Mouse (Mus musculus): ENCODE measurements around the gene Pebp1. TPM values are rescaled to one million over a fixed set of nuclear protein-coding genes. Genes with fewer than 3 reads are reported as not detected.
"Not testable (repeated sequence)": the region's sequence is repeated elsewhere in the genome, so short reads cannot be mapped to it uniquely, and the experiment has no call there.

Pebp1 gene
- total and polyA plus RNA-seq, 2 experiments from 2014 or later = 1,186 to 1,357 TPM

- no peak for TF ChIP-seq CTCF (IDR thresholded peaks at IDR 0.05; ENCODE audit: low read depth)
- no peak overlapping the region for H3K9ac ChIP-seq
- DNase-seq (no peak), ATAC-seq (no peak)
- H3K27ac ChIP-seq (ENCODE audit: low read depth, low read length) = no peak overlapping the region
- H3K4me2 ChIP-seq (ENCODE audit: low read depth) = no peak overlapping the region
- no peaks in the 10 kb centered on the region for H3K4me1 ChIP-seq (ENCODE audit: insufficient read depth)
- no peaks in the 10 kb centered on the region for H3K9me3 ChIP-seq (ENCODE audit: low read length)
- no peaks in the 10 kb centered on the region for H3K27me3 ChIP-seq (ENCODE audit: insufficient read depth, low read length)
- 74% methylated on average over 3 of the region's 3 CpGs for WGBS
- H3K36me3 ChIP-seq (ENCODE audit: insufficient read depth) = no peaks in the 10 kb centered on the region
- H3K4me3 ChIP-seq (ENCODE audit: low read depth, low read length) = no peak overlapping the region
Observed at GRCm38 (mm10) chr5:117302899-117303298, 15.5 kb upstream of the Pebp1 start.

- ATAC-seq (no peak), DNase-seq (no peak)
- Histone ChIP-seq H3K9me3 (ENCODE audit: low read length) (no peaks in the 10 kb centered on the region), H3K4me2 (ENCODE audit: low read depth) (no peak overlapping the region), H3K9ac (no peak overlapping the region), H3K27ac (ENCODE audit: low read depth, low read length) (no peak overlapping the region), H3K27me3 (ENCODE audit: insufficient read depth, low read length) (no peaks in the 10 kb centered on the region), H3K4me1 (ENCODE audit: insufficient read depth) (no peaks in the 10 kb centered on the region), H3K36me3 (ENCODE audit: insufficient read depth) (no peaks in the 10 kb centered on the region), H3K4me3 (ENCODE audit: low read depth, low read length) (no peak overlapping the region)
- no peak for TF ChIP-seq CTCF (IDR thresholded peaks at IDR 0.05; ENCODE audit: low read depth)
- WGBS = 93% methylated on average over 8 of the region's 8 CpGs
Observed at GRCm38 (mm10) chr5:117295011-117295410, 7.6 kb upstream of the Pebp1 start.

- H3K4me1 ChIP-seq (ENCODE audit: insufficient read depth); H3K4me2 ChIP-seq (ENCODE audit: low read depth); H3K36me3 ChIP-seq (ENCODE audit: insufficient read depth); H3K27ac ChIP-seq (ENCODE audit: low read depth, low read length); H3K4me3 ChIP-seq (ENCODE audit: low read depth, low read length); H3K27me3 ChIP-seq (ENCODE audit: insufficient read depth, low read length); H3K9me3 ChIP-seq (ENCODE audit: low read length); H3K9ac ChIP-seq; DNase-seq; ATAC-seq: not testable (repeated sequence)
- WGBS = 85% methylated on average over 3 of the region's 3 CpGs
Observed at GRCm38 (mm10) chr5:117293776-117294175, 6.4 kb upstream of the Pebp1 start.

- Histone ChIP-seq H3K4me3 (ENCODE audit: low read depth, low read length) (no peak overlapping the region), H3K9ac (no peak overlapping the region), H3K4me1 (ENCODE audit: insufficient read depth) (no peaks in the 10 kb centered on the region), H3K27ac (ENCODE audit: low read depth, low read length) (no peak overlapping the region), H3K36me3 (ENCODE audit: insufficient read depth) (no peaks in the 10 kb centered on the region), H3K4me2 (ENCODE audit: low read depth) (no peak overlapping the region), H3K9me3 (ENCODE audit: low read length) (no peaks in the 10 kb centered on the region), H3K27me3 (ENCODE audit: insufficient read depth, low read length) (no peaks in the 10 kb centered on the region)
- WGBS = 85% methylated on average over 6 of the region's 6 CpGs
- no peak for DNase-seq
- no peak for TF ChIP-seq CTCF (IDR thresholded peaks at IDR 0.05; ENCODE audit: low read depth)
- ATAC-seq = no peak
Observed at GRCm38 (mm10) chr5:117292547-117292946, 5.1 kb upstream of the Pebp1 start.

- Histone ChIP-seq H3K4me2 (ENCODE audit: low read depth) (no peak overlapping the region), H3K36me3 (ENCODE audit: insufficient read depth) (no peaks in the 10 kb centered on the region), H3K4me3 (ENCODE audit: low read depth, low read length) (no peak overlapping the region), H3K4me1 (ENCODE audit: insufficient read depth) (0 out of 2 replicates have a peak, but pooled peaks cover 4% of the 10 kb centered on the region), H3K9ac (no peak overlapping the region), H3K27me3 (ENCODE audit: insufficient read depth, low read length) (no peaks in the 10 kb centered on the region), H3K9me3 (ENCODE audit: low read length) (no peaks in the 10 kb centered on the region), H3K27ac (ENCODE audit: low read depth, low read length) (no peak overlapping the region)
- DNase-seq = no peak
- TF ChIP-seq CTCF (IDR thresholded peaks at IDR 0.05; ENCODE audit: low read depth) = peak; percentile 52
- 94% methylated on average over 3 of the region's 3 CpGs for WGBS
- no peak for ATAC-seq
Observed at GRCm38 (mm10) chr5:117291312-117291711, 3.9 kb upstream of the Pebp1 start.

GRCm38 (mm10) chr5:117290081-117290480, 2.7 kb upstream of the Pebp1 start:
- no peaks in the 10 kb centered on the region for H3K36me3 ChIP-seq (ENCODE audit: insufficient read depth)
- 95% methylated on average over 2 of the region's 2 CpGs for WGBS
- H3K27ac ChIP-seq (ENCODE audit: low read depth, low read length) = no peak overlapping the region
- H3K4me1 ChIP-seq (ENCODE audit: insufficient read depth) = peaks cover 11% of the 10 kb centered on the region; the same call in 1 of the 2 replicates
- H3K27me3 ChIP-seq (ENCODE audit: insufficient read depth, low read length) = no peaks in the 10 kb centered on the region
- H3K4me2 ChIP-seq (ENCODE audit: low read depth) = no peak overlapping the region
- ATAC-seq (no peak), DNase-seq (no peak)
- H3K9ac ChIP-seq = no peak overlapping the region
- no peak overlapping the region for H3K4me3 ChIP-seq (ENCODE audit: low read depth, low read length)
- TF ChIP-seq CTCF (IDR thresholded peaks at IDR 0.05; ENCODE audit: low read depth) = peak; percentile 33
- no peaks in the 10 kb centered on the region for H3K9me3 ChIP-seq (ENCODE audit: low read length)

GRCm38 (mm10) chr5:117289646-117290045, 2.2 kb upstream of the Pebp1 start:
- Histone ChIP-seq H3K4me2 (ENCODE audit: low read depth) (no peak overlapping the region), H3K9me3 (ENCODE audit: low read length) (no peaks in the 10 kb centered on the region), H3K9ac (no peak overlapping the region), H3K36me3 (ENCODE audit: insufficient read depth) (no peaks in the 10 kb centered on the region; the same call in 1 of the 2 replicates), H3K27me3 (ENCODE audit: insufficient read depth, low read length) (no peaks in the 10 kb centered on the region), H3K4me1 (ENCODE audit: insufficient read depth) (peaks cover 12% of the 10 kb centered on the region; the same call in 1 of the 2 replicates), H3K27ac (ENCODE audit: low read depth, low read length) (no peak overlapping the region), H3K4me3 (ENCODE audit: low read depth, low read length) (no peak overlapping the region)
- no peak for ATAC-seq
- DNase-seq = no peak
- no peak for TF ChIP-seq CTCF (IDR thresholded peaks at IDR 0.05; ENCODE audit: low read depth)

- Histone ChIP-seq H3K27me3 (ENCODE audit: insufficient read depth, low read length) (no peaks in the 10 kb centered on the region), H3K9me3 (ENCODE audit: low read length) (no peaks in the 10 kb centered on the region), H3K4me1 (ENCODE audit: insufficient read depth) (peaks cover 19% of the 10 kb centered on the region; the same call in 1 of the 2 replicates), H3K4me2 (ENCODE audit: low read depth) (peak overlapping the region; percentile 78), H3K36me3 (ENCODE audit: insufficient read depth) (peaks cover 23% of the 10 kb centered on the region), H3K4me3 (ENCODE audit: low read depth, low read length) (peak overlapping the region; percentile 67), H3K27ac (ENCODE audit: low read depth, low read length) (no peak overlapping the region), H3K9ac (peak overlapping the region; percentile 80; the same call in 1 of the 2 replicates)
- TF ChIP-seq CTCF (IDR thresholded peaks at IDR 0.05; ENCODE audit: low read depth) = no peak
- DNase-seq (no peak), ATAC-seq (no peak)
- WGBS = 43% methylated on average over 3 of the region's 3 CpGs
Observed at GRCm38 (mm10) chr5:117286286-117286685, 1.1 kb downstream of the Pebp1 start.
